Mouse (Mus musculus): ENCODE data around the gene Shisa2.

Gene Shisa2

GRCm38 (mm10) chr14:59630096-59630495 is 5.0 kb downstream of the Shisa2 start:
- DNase-seq (ENCODE audit: low spot score in 2 of 2) = no peak

DNA sequence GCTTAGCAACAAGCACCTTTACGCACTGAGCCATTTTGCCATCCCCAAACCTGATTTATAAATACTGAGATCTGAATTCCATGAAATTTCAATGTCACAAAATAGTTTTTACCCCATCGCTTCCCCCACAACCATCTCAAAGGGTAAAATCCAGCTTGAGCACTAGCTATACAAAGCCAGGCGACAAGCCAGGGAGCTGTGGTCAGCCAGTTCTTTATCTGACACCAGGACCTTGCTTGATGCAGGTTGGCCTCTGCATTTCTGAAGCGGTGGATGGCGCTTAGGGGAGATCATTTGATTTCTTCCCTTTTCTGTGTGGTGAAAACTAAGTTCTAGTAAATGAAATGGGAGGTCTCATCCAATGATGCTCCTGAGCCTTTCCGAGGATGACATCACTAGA is 7.0 kb downstream of the Shisa2 start:
- no peak for DNase-seq (ENCODE audit: low spot score in 2 of 2)

DNA sequence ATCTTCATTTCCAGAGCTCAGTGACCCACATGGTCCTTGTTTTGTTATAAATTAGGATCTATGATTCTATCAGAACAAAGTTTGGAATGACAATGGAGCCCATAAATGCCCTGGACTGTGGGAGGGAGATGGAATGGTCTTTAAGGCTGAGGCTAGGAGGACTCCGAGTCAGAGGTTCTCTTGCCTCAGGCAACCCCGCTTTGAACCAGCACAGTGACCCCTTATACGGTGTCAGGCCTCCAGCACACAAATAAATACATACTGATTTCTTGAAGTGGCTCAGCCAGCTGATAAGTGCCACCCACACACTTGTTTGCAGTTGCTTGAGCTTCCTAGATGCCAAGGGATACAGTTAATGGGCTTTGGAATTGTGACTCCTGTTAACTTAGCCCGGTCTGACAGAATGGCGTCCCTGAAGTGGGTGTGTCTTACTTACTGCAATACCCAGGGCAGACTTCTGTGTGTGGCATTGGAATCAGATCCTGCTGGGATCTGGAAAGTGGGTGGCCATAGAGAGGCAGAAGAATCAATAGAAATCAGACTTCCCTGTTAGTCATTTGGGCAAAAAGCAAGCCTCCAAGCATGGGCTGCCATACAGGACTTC is 8.3 kb downstream of the Shisa2 start:
- no peak for DNase-seq (ENCODE audit: low spot score in 2 of 2)

GRCm38 (mm10) chr14:59633988-59634387 is 8.9 kb downstream of the Shisa2 start:
- no peak for DNase-seq (ENCODE audit: low spot score in 2 of 2)

DNA sequence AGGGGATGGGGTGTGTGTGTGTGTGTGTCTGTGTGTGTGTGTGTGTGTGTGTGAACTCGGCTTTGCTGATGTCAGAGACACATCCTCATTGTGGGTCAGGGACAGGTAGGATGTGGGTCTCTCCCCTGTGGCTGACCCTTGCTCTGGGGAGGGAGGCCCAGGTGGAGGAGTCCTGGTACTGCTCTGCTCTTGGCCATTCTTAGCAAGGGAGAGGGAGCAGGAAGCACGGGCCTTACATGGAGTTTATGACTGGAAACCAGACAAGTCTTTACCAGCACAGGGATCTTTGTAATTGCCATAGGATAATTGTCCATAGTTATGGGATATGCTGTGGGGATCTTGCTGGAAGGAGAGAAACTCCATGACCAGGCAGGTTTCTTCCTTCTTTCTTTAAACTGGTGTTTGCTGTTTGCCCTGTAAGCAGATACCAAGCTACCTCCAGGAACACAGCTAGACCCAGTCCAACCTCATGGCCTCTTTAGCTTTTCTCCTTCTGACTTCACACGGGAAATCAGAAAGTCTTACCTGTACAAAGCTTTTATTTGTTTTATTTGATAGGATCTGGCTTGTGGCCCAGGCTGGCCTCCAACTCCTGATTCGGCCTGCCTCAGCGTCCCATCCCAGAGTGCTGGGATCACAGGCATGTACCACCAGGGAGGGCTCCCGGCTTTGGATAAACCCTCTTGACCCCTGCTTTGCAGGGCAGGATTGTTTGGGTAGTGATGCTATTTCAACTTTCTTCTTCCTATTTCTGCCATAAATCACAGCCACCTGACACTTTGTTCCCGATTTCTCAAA is 14.0 kb downstream of the Shisa2 start:
- no peak for DNase-seq (ENCODE audit: low spot score in 2 of 2)

DNA sequence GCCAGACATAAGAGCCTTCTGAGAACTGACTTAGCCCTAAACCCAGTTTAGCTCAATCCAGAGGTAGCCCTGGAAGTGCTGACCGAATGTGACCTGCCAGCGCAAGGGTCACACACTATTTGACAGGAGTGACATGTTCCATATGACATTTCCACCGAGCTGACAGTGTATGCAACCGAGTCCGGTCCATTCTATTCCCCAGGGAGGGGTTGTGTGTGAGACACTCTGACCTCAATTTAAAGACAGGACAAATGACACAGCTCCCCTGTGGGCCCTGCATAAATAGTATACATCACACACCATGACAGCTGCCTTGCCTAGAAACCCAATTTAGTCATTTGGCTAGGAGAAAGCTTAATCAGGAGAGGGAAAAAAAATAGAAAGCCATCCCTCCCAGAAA is 16.7 kb downstream of the Shisa2 start:
- no peak for DNase-seq (ENCODE audit: low spot score in 2 of 2)

- DNase-seq (ENCODE audit: low spot score in 2 of 2) = no peak
These were observed 18.5 kb downstream of the Shisa2 start for GRCm38 (mm10) chr14:59643582-59643981.

DNA sequence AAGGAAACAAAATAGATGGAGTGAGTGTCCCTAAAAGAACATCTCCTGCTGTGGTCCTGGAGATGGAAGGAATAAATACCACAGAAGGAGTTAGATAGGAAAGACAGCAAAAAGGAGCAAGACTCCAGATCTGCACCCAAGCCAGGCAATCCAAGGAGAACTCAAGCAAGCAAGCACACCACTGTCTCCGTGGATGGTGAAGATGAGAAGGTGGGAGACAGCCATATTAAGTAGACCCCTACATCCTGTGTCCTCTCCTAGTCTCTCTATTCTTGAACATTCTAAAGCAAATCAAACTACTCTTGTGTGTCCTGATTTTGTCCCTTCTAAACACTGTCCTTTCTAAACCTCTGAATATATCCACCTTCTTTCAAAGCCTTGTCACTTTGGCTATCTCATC is 19.1 kb downstream of the Shisa2 start:
- DNase-seq (ENCODE audit: low spot score in 2 of 2) = no peak

GRCm38 (mm10) chr14:59644896-59645295 is 19.8 kb downstream of the Shisa2 start:
- DNase-seq (ENCODE audit: low spot score in 2 of 2) = no peak

- no peak for DNase-seq (ENCODE audit: low spot score in 2 of 2)
These were observed 22.0 kb downstream of the Shisa2 start for GRCm38 (mm10) chr14:59646826-59647697.

DNA sequence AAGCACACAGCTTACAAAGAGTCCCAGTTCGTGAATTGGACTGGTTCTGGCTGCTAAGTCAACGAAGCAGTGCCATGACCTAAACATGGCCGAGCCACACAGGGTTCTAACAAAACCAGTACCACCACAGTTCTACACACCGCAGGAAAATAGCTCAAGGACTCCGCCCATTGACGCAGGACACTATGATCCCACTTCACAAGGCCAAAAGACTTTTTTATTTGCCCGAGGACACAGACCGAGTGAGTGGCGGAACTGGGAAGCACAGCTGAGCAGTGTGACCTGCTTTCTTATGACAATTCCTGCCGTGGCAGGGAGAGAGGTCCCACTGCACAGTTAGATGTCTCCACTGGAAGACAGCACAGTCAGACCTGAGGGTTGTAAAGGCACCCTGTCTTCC is 23.5 kb downstream of the Shisa2 start:
- no peak for DNase-seq (ENCODE audit: low spot score in 2 of 2)

GRCm38 (mm10) chr14:59649337-59649736 is 24.2 kb downstream of the Shisa2 start:
- no peak for DNase-seq (ENCODE audit: low spot score in 2 of 2)

DNA sequence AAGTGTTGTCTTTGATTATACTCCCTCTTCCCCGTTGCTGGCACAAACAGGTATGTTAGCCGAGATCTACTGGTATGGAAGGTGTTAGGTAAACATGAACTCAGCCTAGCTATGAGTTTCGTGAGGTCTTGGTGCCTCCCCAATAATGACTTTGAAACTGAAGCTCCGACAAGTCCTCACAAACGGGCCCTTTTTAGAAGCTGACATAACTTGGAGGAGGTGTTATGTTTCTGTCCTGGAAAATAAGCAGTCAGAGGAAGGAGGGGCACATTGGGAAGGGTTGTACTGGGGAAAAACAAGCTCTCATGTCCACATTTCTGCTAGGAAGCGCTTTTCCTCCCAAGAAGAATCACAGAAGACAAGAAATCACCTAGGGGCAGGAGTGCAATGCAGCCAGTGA is 31.5 kb downstream of the Shisa2 start:
- no peak for DNase-seq (ENCODE audit: low spot score in 2 of 2)

DNA sequence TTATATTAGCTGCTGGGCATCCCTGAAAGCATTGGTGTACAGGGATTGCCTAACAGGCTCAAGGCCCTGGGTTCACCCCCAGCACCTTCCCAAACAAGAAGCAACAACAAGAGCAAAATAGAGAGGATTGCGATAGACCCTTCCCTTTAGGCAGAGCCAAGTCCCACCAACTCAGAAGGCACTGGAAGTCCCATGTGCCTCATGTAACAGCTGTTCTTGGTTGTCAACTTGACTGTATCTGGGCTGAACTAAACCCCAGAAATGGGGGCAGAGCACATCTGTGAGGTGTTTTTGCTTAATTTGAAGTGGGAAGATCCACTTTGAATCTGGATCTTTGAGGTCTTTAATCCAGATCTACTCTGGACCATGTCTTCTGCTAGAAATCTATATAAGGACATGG is 32.0 kb downstream of the Shisa2 start:
- no peak for DNase-seq (ENCODE audit: low spot score in 2 of 2)

- no peak for DNase-seq (ENCODE audit: low spot score in 2 of 2)
These were observed 47.9 kb downstream of the Shisa2 start for GRCm38 (mm10) chr14:59672893-59673515.

GRCm38 (mm10) chr14:59674556-59674955 is 49.4 kb downstream of the Shisa2 start:
- no peak for DNase-seq (ENCODE audit: low spot score in 2 of 2)

DNA sequence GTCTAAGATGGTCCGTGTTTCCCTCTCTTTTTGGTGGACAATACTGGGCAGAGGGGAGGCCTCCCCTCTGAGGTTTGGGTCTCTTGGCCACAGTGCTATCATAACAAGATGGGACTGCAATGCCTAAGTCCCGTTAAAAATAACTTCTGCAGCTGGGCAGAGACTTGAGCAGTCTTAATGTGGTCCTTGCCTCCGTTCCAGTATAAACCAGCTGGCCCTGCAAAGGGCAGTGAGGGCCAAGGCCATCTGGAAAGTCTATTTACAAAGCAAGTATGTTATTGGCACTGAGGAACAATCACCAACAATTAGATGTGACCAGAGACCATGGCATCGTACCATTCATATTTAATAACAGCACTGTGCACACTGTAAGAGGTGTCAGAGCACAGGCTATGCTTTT is 50.2 kb downstream of the Shisa2 start:
- no peak for DNase-seq (ENCODE audit: low spot score in 2 of 2)

- no peak for DNase-seq (ENCODE audit: low spot score in 2 of 2)
These were observed 52.5 kb downstream of the Shisa2 start for GRCm38 (mm10) chr14:59677598-59678003.
